Mouse (Mus musculus) forelimb bud, embryonic 11.5 days (tissue): ENCODE measurements around the gene Eif4g2.
A peak's percentile ranks its signal among the peaks of the same experiment; 100 is the strongest.

Experiments
- DNase-seq: peaks from one replicate; pipeline ENCODE4 v3.0.0-alpha.2; 2012; ENCODE audit warnings: low read depth, low spot score

The Eif4g2 gene

DNA sequence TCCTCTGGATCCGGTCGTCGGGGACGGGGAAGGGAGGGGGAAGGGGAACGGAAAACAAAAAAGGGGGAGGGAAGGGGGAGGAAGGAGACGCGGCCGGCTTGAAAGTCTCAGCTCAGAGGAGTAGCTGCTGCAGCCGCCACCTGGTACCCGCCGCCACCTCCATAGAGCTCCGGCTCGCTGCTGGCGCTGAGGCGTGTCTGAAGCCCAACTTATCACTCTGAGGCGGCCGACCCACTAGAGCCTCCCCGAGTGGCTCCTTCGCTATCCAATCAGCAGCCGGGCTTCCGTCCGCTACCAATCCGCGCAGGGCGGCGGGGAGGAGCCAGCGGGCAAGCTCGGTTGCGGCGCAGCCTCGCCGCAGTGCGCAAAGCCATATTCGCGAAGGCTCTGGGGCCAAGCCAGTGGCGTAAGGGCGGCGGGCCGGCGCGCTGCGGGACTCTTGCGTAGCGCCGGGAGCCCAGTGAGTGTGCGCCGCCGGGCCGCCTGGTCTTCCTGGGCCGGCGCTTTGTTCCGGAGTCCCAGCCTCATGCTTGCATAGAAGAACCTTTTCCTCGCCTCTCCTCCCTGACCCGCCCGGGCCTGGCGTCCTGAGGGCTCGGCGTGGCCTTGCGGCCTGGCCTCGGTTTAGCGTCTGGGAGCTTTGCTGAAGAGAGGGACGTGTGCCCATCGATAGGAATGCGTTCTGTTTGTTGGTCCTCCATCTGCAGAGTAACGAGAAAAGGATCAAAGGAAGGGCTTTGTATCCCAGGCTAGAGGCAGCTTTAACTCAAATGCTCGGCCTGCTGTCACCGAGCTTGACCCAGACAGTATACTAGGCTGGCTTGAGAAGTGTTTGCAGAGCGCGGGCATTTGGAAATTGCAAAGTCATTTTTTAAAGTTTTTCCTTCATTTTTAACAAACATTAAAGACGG, at the start of gene Eif4g2:
Gene Eif4g2, minus strand, starts transcription at position 209 of the 911 bp plus-strand sequence.
- DNase-seq: peak; percentile 98

DNA sequence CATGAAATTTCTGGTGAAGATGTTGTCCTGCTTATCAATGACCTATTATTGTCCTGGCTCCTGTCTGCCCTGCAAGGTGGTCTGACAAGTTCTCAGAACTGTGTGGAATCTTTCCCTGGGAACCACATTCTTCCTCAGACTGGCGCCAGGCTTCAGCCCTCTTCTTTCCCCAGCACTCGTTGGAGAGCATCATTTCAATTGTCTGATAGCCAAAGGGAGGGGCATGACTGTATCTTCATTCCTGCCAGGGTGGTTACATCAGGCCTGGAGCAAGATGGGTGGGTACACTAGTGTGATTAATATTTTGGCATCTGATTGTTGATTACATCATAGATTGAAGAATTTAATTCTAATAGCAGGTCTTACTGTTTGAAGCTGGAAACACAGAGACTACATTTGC, 49.8 kb upstream of the Eif4g2 start:
- no peak for DNase-seq

DNA sequence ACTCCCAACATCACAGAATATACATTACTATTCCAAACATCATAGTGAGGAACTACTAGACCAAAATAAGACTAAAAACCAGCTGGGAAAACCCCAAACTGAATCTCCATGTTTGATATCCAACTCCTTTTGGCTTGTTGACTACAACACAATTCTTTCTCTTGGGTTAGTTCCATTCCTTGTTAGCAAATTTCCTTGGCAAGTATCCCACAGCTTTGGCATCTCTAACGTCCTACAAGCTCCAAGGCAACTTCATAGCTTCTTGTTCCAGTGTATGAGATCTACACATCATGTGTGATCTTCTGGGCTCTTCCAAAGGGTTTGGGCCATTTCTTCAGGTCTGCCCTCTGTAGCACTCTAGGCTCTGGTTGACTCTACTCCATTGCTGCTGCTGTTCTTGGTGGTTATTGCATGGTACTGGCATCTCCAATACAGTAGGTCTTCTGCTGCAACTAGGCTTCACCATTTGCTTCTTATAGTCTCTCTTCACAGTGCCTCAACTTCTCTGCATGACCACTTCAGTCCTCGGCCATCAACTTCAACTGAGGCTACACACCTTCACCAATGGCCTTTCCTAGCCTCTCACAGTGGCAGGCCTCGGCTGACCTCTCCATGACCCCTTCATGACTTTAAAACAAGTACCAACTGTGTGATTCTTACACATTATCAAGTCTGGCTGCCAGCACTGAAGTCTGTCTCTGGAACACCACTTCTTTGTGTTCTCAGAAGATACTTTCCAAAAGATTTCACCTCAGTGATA, 44.0 kb upstream of the Eif4g2 start:
- DNase-seq: no peak

DNA sequence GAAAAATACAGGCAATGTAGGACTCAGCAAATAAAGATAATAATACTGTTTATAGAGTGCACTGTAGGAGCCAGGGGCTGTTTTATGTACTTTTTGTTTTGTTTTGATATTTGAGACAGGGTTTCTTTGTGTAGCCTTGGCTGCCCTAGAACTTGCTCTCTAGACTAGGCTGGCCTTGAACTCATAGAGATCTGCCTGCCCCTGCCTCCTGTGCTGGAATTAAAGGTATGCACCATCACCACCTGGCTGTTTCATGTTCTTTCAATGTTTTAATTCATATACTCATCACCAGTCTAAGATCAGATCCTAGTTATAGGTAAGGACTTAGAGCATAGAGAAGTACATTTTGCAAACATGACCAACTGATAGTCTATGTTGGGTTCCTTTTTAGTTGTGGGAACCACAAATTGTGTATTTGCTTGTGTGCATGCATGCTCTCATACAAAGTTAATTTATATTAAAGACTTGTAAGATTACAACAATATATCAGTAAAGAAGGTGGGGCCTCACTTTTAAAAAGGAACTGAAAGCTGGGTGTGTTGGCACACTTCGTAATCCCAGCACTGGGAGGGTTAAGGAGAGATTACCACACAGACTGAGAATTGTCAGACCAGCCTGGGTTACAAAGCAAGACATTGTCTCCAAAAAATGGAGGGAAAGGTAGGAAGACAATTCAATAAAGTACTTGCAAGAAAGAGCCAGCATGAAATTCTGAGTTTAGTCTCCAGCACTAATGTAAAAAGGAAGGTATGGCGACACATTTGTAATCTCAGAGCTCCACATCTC, 41.1 kb upstream of the Eif4g2 start:
- DNase-seq: no peak

DNA sequence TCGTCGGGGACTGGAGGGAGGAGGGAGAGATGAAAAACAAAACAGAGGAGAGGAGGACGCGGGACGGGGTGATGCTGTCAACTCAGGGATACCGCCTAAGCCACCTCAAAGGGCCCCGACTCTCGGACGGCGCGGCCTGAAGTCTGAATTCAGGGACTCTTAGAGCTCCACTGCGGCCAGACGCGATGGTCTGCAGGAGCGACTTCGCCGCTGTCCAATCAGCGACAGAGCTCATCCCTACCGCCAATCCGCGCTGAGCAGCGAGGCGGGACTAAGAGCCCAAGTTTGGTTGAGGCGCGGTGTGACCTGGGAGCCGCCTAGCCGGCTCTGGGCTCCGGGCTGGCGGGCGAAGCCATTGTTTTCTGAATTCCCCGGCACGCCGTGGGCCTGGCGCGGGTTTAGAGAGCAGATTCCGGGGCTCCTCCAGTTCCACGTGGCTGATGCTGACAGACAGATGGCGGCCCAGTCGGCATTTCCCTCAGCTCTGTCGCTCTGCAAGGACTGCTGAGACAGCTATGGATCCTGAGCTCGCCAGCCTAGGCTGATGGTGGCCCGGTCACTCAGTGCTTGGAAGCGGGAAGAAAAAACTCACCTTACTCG, 39.8 kb upstream of the Eif4g2 start:
- peak; percentile 98 for DNase-seq

DNA sequence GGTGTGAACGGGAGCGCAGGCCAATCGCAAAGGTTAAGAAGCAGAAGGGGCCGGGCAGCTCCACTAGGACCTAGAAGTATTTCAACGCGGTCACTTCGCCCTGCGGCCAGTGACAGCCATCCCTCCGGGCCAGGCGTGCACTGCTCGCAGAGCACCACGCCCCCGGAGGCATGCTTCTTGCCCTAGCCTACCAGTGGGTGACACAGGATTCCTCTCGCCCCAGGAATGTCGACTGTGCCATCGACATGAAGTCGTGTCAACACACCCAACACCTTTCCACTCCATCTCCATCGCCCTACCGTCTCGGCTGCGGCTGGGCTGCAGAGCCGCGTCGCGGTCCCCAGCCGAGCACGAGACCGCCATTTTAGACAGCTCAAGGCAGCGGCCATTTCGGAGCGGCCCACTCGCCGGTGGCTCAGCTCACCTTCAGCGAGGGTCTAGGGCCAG, 39.3 kb upstream of the Eif4g2 start:
- DNase-seq: peak; percentile 78

DNA sequence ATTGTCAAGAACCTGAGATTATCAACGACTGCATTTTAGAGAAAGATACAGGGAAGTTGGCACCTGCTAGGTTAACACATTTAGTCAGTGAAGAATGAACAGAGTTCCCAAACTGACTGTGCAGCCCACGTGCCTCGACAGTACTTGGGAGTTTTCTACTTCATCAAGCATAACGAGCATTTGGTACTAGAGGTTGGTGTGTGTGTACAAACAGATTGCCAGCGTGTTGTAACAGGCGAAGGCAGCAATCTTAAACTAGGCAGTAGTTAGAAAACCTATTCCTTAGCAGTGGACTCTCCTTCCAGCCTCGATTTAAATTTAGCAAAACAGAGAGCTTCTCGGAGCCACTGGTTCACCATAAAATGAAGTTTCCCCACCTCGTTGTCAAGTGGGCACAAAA, 38.7 kb upstream of the Eif4g2 start:
- DNase-seq: no peak

DNA sequence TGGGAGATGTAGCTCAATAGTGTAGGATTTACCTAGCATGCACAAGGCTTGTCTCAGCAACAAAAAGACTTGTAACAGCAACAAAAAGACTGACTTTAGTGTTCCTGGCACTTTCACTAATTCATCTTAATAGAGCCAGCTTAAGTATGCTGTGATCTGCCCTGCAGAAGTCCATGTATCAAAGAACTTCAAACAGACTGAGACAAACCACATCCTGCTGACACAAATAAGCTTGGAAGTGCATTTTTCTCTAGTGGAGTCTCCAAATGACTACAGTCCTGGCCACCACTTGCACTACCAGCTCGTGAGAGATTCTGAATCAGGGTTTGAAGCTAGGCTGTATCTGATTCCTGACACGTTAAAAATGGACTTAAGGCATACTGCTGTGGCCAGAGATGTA, 26.7 kb upstream of the Eif4g2 start:
- no peak for DNase-seq

DNA sequence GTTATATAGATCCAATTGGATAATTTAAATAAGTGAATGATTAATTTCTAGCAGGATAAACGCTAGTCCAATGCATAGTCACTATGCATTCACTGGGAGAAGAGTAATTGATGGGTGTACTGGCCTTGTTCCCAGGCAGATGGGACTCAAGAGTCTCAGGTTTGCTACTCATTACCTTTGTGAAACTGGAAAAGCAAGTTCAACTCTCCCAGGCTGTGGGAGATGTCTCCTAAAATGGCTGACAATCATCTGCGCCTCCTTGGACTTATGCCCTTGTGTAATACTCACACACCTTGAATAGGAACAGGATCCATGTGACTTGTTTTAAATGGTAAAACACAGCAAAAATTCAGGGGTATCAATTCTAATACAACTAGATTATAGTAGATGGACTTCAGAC, 26.3 kb upstream of the Eif4g2 start:
- DNase-seq: no peak

DNA sequence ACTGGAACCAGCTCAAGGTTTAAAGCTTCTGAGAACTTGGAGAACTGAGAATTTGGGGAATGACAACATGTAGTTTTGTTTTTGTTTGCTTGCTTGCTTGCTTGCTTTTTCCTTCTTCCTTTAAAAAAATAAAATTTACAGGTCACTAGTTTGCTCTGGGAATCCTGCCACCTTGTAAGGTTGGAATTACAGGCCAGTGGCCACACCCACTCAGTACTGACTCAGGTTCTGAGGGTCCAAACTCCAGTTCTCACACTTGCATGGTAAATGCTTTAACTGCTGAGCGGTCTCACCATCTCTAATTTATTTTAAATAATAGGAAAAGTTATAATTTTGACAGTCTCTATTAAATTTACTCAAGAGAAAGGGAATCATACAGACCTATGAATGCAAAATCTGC, 15.4 kb upstream of the Eif4g2 start:
- DNase-seq: no peak

DNA sequence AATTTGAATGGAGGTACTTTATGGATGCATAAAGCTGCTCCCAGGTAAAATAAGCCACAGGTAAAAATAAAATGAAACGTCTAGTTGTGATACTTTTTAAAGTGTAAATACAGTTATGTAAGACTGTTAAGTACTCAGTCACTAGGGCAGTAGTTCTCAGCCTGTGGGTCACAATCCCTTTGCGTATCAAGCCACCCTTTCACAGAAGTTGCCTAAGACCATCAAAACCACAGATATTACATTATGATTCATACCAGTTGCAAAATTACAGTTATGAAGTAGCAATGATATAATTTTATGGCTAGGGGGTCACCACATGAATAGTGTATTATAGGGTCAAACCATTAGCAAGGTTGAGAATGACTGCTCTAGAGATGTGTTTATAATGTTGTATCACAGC, 12.3 kb upstream of the Eif4g2 start:
- no peak for DNase-seq

DNA sequence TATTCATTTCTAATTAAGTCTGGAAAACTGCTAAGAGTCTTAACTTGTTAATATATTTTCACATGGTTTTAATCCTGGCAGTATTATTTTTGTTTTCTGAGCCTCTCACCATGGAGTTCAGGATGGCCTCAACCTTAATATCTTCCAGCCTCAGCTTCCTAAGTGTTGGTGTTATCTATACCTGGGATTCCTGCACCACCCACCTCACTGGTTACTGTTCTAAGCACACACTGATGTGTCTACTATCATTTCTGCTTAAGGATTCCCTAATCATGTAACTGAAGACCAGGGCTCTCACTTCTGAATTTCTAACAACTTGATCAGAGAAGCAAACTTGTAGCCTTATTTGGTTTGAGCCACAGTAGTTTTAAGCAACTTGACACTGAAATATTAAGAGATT, 2.3 kb upstream of the Eif4g2 start:
- no peak for DNase-seq

DNA sequence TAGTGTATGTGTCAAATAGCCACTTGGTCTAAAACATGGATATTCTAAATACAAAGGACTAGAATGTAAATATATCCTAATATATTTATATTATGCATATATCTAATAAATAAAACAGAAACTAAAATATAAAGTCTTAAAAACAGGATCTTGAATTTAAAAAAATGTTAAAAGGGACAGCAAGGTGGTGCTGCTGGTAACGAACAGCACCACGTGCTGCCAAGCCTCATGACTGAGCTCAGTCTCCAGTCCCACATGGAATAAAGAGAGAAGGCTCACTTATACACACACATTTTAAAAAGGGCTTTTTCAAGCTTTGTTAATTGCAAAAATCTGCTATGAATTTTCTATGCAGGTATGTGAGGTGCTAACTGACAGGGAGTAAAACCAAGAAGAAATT, 1.6 kb upstream of the Eif4g2 start:
- no peak for DNase-seq

DNA sequence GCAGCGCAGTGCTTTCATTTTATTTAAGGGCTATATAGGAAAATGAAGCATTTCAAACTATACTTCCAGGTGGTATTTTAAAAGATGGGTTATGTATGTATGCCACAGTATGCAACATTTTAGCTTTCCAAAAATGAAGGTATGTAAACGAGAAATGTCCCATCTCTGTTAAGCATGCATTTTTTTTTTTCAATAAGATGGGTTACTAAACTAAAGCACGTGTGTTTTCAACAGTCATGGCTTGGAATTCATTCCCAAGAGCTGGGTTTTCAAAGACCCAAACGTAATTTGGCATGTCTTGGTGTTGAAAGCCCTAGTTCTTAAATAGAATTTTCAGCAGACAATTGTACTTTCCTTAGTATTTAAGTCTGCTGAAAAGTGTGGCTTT, 897 bp upstream of the Eif4g2 start:
- no peak for DNase-seq

DNA sequence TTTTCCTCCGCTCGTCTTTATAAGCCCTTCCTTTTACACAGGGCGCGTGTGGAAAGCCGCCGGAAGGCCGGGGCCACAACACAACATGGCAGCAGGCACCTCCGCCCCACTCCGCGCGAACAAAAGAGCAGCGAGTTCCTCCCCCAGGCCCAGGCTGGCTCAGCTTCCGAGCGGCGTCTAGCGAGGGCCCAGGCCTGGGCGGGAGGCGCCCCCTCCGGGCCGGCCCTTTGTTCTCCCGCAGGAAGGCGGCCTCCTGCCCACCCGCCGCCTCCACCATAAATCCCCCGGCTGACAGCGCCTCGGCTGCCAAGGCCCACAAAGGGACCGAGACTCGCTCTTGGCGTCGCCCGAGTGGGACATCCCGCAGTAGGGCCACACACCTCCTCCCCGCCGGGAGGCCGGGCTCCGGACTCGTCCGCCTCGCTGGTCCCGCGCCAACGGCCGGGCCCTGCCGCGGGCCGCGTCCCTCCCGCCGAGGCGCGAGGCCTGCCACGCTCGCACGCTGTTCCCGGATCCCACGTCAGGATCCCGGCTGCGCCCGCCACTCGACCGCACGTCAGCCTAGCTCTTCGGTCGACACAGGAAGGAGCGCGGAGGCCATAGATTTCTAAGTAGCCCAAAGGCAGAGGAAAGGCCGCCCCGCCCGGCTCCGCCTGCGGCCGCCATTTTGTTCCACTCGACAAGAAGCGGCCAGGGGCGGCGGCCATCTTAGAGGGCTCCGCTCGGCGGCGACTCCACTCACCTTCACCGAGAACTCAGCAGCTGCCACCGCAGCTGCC, 598 bp downstream of the Eif4g2 start:
- peak; percentile 47 for DNase-seq

DNA sequence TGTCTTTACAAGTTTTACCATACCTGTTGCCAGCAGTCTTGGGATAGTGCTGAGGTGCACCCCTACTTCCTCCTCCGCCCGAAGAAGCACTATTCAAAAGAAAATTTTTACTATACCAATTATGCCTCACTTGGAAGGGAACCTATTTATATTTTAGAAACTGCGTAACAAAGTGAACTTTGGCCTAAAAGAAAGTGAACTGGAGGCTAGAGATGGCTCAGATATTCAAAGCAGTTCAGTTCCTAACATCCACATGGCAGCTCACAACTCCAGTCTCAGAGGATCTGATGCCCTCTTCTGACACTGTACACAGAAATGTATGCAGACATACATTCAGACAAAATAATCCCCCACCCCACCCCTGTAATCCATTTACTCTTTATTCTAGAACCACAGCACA, 2.0 kb downstream of the Eif4g2 start:
- DNase-seq: no peak

DNA sequence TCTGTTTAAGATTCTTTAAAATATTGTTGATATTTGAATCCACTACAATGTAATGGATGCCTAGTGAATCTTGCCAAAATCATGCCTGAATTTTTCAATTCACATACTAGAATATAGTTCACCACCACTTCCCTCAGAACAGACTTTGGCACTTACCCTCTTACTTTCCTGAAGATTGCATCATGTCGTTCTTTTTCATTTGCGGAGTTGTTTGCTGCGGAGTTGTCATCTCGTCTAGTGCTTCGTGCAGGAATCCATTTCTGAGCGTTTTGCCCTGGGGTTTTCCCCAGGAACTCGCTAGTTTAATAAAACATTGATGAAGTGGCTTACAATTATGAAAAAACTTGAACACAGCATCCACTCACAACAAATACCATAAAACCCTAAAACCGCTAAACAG, 2.8 kb downstream of the Eif4g2 start:
- no peak for DNase-seq

DNA sequence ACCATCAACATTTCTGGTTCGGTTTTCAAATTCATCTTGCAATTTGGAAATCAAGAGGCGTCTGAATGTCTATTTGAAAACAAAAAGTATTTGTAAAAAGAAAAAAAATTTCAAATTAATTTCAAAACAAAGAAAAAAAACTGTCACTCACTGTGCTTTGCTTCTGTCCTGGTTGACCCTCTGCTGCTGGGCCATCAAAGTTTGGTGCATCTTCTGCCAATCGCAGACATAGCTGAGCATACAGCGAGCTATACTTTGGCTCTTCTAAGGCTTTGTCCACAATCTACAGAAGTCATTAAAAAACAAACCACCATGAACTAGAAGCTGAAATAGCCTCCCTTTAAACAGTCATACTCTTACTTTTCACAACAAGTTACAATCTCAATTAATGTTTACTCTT, 4.6 kb downstream of the Eif4g2 start:
- DNase-seq: no peak

DNA sequence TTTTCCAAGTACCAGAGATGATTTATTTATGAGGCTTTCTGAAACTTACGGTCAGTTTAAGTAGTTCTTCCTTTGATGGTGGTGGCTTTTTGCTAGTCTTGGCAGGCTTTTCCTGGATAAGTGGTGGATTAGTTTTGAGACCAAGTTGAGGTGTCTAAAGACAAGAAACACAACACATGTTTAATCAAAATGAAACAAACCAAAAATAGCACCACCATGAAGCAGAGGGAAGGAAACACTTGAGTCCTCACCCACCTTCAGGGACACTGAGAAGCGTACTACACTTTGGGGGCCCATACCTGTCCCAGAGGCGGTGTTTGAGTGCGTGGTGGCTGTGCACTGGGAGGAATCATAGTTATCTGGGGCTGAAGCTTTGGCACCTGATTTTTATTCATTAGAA, 7.5 kb downstream of the Eif4g2 start:
- DNase-seq: no peak

DNA sequence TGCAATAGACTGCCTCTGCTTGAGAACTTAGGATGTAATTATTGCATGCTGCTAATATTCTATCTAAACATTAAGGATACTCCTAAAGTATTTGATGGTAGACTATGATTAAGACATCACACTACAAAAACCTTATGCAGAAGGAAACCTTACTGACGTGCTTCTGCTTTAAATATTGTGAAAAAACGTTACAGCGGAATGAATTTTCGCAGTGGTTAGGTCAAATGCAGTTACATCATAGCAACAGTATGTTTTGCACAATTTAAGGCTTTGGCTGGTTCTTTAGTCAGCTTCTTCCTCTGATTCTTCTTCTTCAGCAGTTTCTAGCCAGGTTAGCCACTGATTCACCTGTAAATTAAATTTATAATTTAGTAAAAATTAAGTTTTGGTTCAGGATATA, 10.4 kb downstream of the Eif4g2 start:
- no peak for DNase-seq

DNA sequence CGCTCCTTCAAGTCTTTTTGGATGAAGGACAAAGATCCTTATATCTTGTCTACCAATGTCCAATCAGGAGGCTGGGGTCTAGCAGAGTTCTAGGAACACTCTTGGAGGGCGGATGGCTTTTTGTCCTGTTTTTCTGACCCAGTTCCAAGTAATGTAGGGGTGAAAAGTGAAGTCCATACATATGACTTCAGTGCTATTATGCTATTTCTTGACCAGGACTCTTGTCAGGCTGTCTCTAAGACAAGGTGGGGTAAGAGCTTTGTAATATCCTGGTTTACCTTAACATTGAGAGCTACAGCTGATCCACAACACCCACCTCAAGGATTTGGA, 12.7 kb downstream of the Eif4g2 start:
- no peak for DNase-seq
